ENCODE assay signal across 13 mouse cellular contexts in the genomic region with DNA sequence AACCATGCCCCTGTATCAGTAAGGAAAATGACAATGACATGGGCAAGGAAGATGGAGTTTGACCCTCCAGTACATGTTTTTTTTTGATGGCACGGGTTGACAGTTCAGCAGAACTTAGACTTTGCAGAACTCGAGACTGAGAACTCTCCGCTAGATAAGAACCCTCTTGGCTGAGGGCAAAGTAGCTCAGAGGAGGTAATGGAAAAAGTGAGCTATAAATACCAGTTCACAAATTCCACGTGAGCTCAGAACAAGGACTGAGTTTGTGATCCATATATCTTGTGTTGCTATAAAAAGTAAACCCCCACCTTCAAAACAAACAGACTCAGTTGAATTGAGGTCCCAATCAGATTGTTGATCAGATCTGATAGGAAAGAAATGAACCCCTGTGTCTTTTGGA.
"Had no signal": no experiment of that assay in that cellular context is flagged by ENCODE, and none has a peak within 500 bp of the region (broad histone marks: within the 10 kb centered on the region; RNA-seq: fewer than 3 reads in every experiment).

No protein-coding gene starts in this region.

- H3K27ac ChIP-seq: layer of hippocampus, adult 2 months; limb, embryonic 12.5 days; liver, embryonic 13.5 days; midbrain, embryonic 10.5 days; neural tube, embryonic 12.5 days; stomach, postnatal 0 days had no signal

- H3K9me3 ChIP-seq: limb, embryonic 12.5 days; liver, embryonic 13.5 days; midbrain, embryonic 10.5 days; neural tube, embryonic 12.5 days had no signal

- ATAC-seq: liver, postnatal 0 days had no signal

- H3K4me2 ChIP-seq: limb, embryonic 12.5 days; liver, embryonic 13.5 days; neural tube, embryonic 12.5 days had no signal

- H3K4me3 ChIP-seq: layer of hippocampus, adult 2 months; limb, embryonic 12.5 days; liver, embryonic 13.5 days; midbrain, embryonic 10.5 days; neural tube, embryonic 12.5 days had no signal

- H3K36me3 ChIP-seq: limb, embryonic 12.5 days; liver, embryonic 13.5 days; midbrain, embryonic 10.5 days; neural tube, embryonic 12.5 days had no signal

- H3K9ac ChIP-seq: limb, embryonic 12.5 days; liver, embryonic 13.5 days; liver, postnatal 0 days; neural tube, embryonic 12.5 days had no signal

- DNase-seq: kidney, postnatal 10 days; kidney, postnatal 4 days; liver; liver, embryonic 13.5 days; liver, postnatal 0 days; lung, postnatal 36 days; midbrain, embryonic 14.5 days; thymus, postnatal 4 days had no signal

- H3K27me3 ChIP-seq: limb, embryonic 12.5 days; neural tube, embryonic 12.5 days had no signal

- H3K4me1 ChIP-seq: limb, embryonic 12.5 days had no signal
